Mouse (Mus musculus) limb, embryonic 10.5 days (tissue): ENCODE measurements around the gene Lmx1a. TPM values are rescaled to one million over a fixed set of nuclear protein-coding genes. Genes with fewer than 3 reads are reported as not detected.
A peak's percentile ranks its signal among the peaks of the same experiment; 100 is the strongest.

Source experiments
- DNase-seq: peaks from one replicate; pipeline ENCODE4 v3.0.0-alpha.2; 2017; ENCODE audit warnings: low spot score
- H3K27ac ChIP-seq: fragments of 300-500 bp; sonication (generic); 2 replicates; pipeline ENCODE4 v1.5.1; 2016; ENCODE audit warnings: mild to moderate bottlenecking
- H3K27me3 ChIP-seq: fragments of 300-500 bp; sonication (generic); 2 replicates; pipeline ENCODE4 v1.6.1; 2016; ENCODE audit warnings: low read depth, mild to moderate bottlenecking; ENCODE audit not compliant: poor library complexity, severe bottlenecking
- H3K36me3 ChIP-seq: fragments of 300-500 bp; sonication (generic); 2 replicates; pipeline ENCODE4 v1.6.1; 2016; ENCODE audit warnings: mild to moderate bottlenecking, moderate library complexity
- H3K4me1 ChIP-seq: fragments of 300-500 bp; sonication (generic); 2 replicates; pipeline ENCODE4 v1.6.1; 2016
- H3K4me3 ChIP-seq: fragments of 300-500 bp; sonication (generic); 2 replicates; pipeline ENCODE4 v1.5.1; 2016; ENCODE audit warnings: mild to moderate bottlenecking, moderate library complexity
- H3K9me3 ChIP-seq: fragments of 300-500 bp; sonication (generic); replicated peaks from 2 replicates; pipeline ENCODE4 v1.6.1; 2016; ENCODE audit warnings: mild to moderate bottlenecking
- WGBS: fragments of 180-500 bp; shearing (Covaris S2); methylation state at CpG from one replicate; pipeline ENCODE4 v1.1.7; 2016; 5-methylcytosine and 5-hydroxymethylcytosine counted together
- polyA plus RNA-seq: library from polyadenylated mRNA; unstranded; fragments of >200 nt; fragmentation: Nextera tagmentation; extraction: Ambion mirVana; gene quantifications from 2 replicates; pipeline ENCODE4 v1.2.1, GENCODE M21; 2016

The Lmx1a gene
- polyA plus RNA-seq, 1 experiment from 2014 or later: 1.2 TPM

GRCm38 (mm10) chr1:167803351-167803981 is 114.4 kb downstream of the Lmx1a start:
- Histone ChIP-seq H3K4me3 (peak overlapping the region; percentile 60), H3K36me3 (no peaks in the 10 kb centered on the region), H3K9me3 (no peaks in the 10 kb centered on the region), H3K27me3 (peaks cover 65% of the 10 kb centered on the region), H3K27ac (peak overlapping the region; percentile 71), H3K4me1 (peaks cover 30% of the 10 kb centered on the region)
- DNase-seq: no peak
- 10% methylated on average over 10 of the region's 10 CpGs for WGBS

DNA sequence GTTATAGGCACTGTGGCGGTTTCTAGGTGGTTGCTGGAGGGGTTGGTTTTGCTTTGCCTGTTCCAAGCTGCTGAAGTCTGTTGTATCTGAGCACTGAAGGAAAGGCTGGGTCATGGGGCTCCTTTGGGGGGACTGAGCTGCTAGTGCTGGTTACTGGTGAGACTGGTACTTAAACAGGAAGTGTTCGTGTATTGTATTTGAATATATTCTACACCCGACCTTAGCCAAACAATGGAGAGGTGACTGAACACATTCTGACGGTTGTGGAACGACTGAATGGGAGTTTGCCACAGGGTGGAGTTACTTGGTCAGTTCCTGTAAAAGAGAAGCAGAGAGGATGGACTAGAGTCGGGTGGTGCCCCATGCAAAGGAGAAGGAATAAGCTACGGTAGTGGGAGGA is 115.8 kb downstream of the Lmx1a start:
- Histone ChIP-seq H3K27me3 (peaks cover 64% of the 10 kb centered on the region), H3K4me1 (peaks cover 30% of the 10 kb centered on the region), H3K27ac (no peak overlapping the region), H3K36me3 (no peaks in the 10 kb centered on the region), H3K4me3 (no peak overlapping the region), H3K9me3 (no peaks in the 10 kb centered on the region)
- 71% methylated on average over 7 of the region's 7 CpGs for WGBS
- DNase-seq: no peak

- peaks cover 9% of the 10 kb centered on the region for H3K4me1 ChIP-seq
- H3K27ac ChIP-seq: no peak overlapping the region
- no peak overlapping the region for H3K4me3 ChIP-seq
- H3K27me3 ChIP-seq: peaks cover 6% of the 10 kb centered on the region
- 88% methylated on average over 4 of the region's 4 CpGs for WGBS
- no peaks in the 10 kb centered on the region for H3K9me3 ChIP-seq
- no peaks in the 10 kb centered on the region for H3K36me3 ChIP-seq
- DNase-seq: no peak
Measured at GRCm38 (mm10) chr1:167811141-167811540, 122.1 kb downstream of the Lmx1a start.

GRCm38 (mm10) chr1:167815166-167815565 is 126.1 kb downstream of the Lmx1a start:
- H3K4me1 ChIP-seq: peaks cover 12% of the 10 kb centered on the region
- no peaks in the 10 kb centered on the region for H3K27me3 ChIP-seq
- no peaks in the 10 kb centered on the region for H3K36me3 ChIP-seq
- no peak for DNase-seq
- no peak overlapping the region for H3K27ac ChIP-seq
- H3K4me3 ChIP-seq: no peak overlapping the region
- WGBS: 86% methylated on average over 4 of the region's 4 CpGs
- H3K9me3 ChIP-seq: no peaks in the 10 kb centered on the region

GRCm38 (mm10) chr1:167817028-167817427 is 128.0 kb downstream of the Lmx1a start:
- H3K9me3 ChIP-seq: no peaks in the 10 kb centered on the region
- no peaks in the 10 kb centered on the region for H3K36me3 ChIP-seq
- H3K4me3 ChIP-seq: no peak overlapping the region
- H3K4me1 ChIP-seq: peaks cover 28% of the 10 kb centered on the region
- 74% methylated on average over 6 of the region's 6 CpGs for WGBS
- DNase-seq: no peak
- no peaks in the 10 kb centered on the region for H3K27me3 ChIP-seq
- H3K27ac ChIP-seq: no peak overlapping the region

DNA sequence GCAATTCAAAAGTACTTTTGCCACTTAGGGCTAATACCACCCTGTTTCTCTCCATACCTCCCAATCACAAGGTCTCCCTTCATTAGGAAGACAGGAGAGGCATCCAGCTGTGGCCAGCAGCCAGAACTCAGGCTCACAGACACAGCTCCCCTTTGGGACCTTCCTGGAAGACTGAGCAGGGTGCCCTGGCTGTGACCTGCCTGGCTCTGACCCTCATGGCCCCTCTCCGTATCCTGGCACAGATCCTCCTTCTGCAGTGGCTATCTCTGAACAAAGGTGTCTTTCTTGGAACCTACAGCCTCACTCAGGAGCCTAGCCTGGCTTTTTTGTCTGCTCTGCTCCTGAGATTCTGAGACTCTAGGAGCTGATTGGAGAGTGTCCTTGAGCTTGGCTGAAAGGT is 128.6 kb downstream of the Lmx1a start:
- Histone ChIP-seq H3K36me3 (no peaks in the 10 kb centered on the region), H3K27me3 (no peaks in the 10 kb centered on the region), H3K27ac (peak overlapping the region; percentile 56), H3K9me3 (no peaks in the 10 kb centered on the region), H3K4me1 (peaks cover 31% of the 10 kb centered on the region), H3K4me3 (no peak overlapping the region)
- DNase-seq: no peak
- WGBS: 27% methylated on average over 1 of the region's 1 CpGs

DNA sequence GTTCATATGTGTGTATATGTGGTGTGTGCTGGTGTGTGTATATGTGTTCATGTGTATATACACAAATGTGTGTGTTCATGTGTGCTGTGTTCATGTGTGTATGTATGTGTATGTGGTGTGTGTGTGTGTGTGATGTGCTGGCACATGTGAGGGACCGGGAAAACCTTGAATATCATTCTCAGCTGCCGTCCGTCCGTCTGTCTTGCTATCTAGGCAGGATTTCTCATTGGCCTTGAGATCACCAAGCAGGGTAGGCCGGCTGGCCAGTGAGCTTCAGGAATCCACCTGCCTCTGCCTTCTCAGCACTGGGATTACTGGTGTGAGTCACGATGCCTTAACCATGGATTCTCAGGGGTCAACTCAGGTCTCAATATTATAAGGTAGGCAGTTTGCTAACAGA is 131.0 kb downstream of the Lmx1a start:
- H3K36me3 ChIP-seq: no peaks in the 10 kb centered on the region
- no peaks in the 10 kb centered on the region for H3K9me3 ChIP-seq
- no peak for DNase-seq
- H3K27me3 ChIP-seq: no peaks in the 10 kb centered on the region
- H3K4me3 ChIP-seq: no peak overlapping the region
- H3K4me1 ChIP-seq: peaks cover 31% of the 10 kb centered on the region
- 91% methylated on average over 6 of the region's 6 CpGs for WGBS
- no peak overlapping the region for H3K27ac ChIP-seq

- peaks cover 31% of the 10 kb centered on the region for H3K4me1 ChIP-seq
- H3K9me3 ChIP-seq: no peaks in the 10 kb centered on the region
- WGBS: 11% methylated on average over 1 of the region's 1 CpGs
- H3K27me3 ChIP-seq: no peaks in the 10 kb centered on the region
- no peak for DNase-seq
- no peak overlapping the region for H3K27ac ChIP-seq
- H3K4me3 ChIP-seq: no peak overlapping the region
- no peaks in the 10 kb centered on the region for H3K36me3 ChIP-seq
Measured at GRCm38 (mm10) chr1:167821125-167821524, 132.1 kb downstream of the Lmx1a start.

DNA sequence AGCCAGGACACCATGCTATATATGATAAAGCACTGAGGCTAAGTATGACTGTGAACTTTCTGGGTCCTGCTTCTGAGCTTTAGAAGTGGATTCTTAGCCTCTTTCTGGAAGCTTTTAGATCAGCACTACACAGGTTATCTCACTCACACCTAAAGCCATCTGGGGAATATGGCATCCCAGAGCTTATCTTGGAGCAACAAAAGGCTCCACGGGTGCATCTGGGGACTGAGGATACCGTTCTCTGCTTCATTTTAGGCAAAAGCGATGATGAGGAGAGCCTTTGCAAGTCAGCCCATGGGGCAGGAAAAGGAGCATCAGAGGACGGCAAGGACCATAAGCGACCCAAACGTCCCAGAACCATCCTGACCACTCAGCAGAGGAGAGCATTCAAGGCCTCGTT is 141.3 kb downstream of the Lmx1a start:
- 83% methylated on average over 7 of the region's 7 CpGs for WGBS
- H3K4me3 ChIP-seq: no peak overlapping the region
- H3K27ac ChIP-seq: no peak overlapping the region
- no peaks in the 10 kb centered on the region for H3K36me3 ChIP-seq
- DNase-seq: no peak
- H3K27me3 ChIP-seq: no peaks in the 10 kb centered on the region
- no peaks in the 10 kb centered on the region for H3K4me1 ChIP-seq
- H3K9me3 ChIP-seq: no peaks in the 10 kb centered on the region

- Histone ChIP-seq H3K4me1 (no peaks in the 10 kb centered on the region), H3K4me3 (no peak overlapping the region), H3K36me3 (no peaks in the 10 kb centered on the region), H3K9me3 (no peaks in the 10 kb centered on the region), H3K27me3 (no peaks in the 10 kb centered on the region), H3K27ac (no peak overlapping the region)
- WGBS: 87% methylated on average over 3 of the region's 3 CpGs
- no peak for DNase-seq
Measured at GRCm38 (mm10) chr1:167831601-167832000, 142.6 kb downstream of the Lmx1a start.

GRCm38 (mm10) chr1:167854801-167855200 is 165.8 kb downstream of the Lmx1a start:
- Histone ChIP-seq H3K27me3 (no peaks in the 10 kb centered on the region), H3K4me3 (no peak overlapping the region), H3K4me1 (no peaks in the 10 kb centered on the region), H3K36me3 (no peaks in the 10 kb centered on the region), H3K27ac (no peak overlapping the region), H3K9me3 (no peaks in the 10 kb centered on the region)
- 72% methylated on average over 4 of the region's 4 CpGs for WGBS
- DNase-seq: no peak

- no peaks in the 10 kb centered on the region for H3K27me3 ChIP-seq
- no peaks in the 10 kb centered on the region for H3K9me3 ChIP-seq
- WGBS: 60% methylated on average over 1 of the region's 1 CpGs
- H3K27ac ChIP-seq: no peak overlapping the region
- DNase-seq: no peak
- no peak overlapping the region for H3K4me3 ChIP-seq
- H3K36me3 ChIP-seq: no peaks in the 10 kb centered on the region
- no peaks in the 10 kb centered on the region for H3K4me1 ChIP-seq
Measured at GRCm38 (mm10) chr1:167872028-167872427, 183.0 kb downstream of the Lmx1a start.

- WGBS: 76% methylated on average over 3 of the region's 3 CpGs
Measured at GRCm38 (mm10) chr1:167874099-167874498, 185.1 kb downstream of the Lmx1a start.

GRCm38 (mm10) chr1:167877931-167878330 is 188.9 kb downstream of the Lmx1a start:
- no peak overlapping the region; the same call in 1 of the 2 replicates for H3K27ac ChIP-seq
- no peak for DNase-seq

More at GRCm38 (mm10) chr1:167874099-167874498, 185.1 kb downstream of the Lmx1a start:
- no peaks in the 10 kb centered on the region for H3K36me3 ChIP-seq
- DNase-seq: no peak
- no peak overlapping the region for H3K27ac ChIP-seq
- no peaks in the 10 kb centered on the region for H3K27me3 ChIP-seq
- H3K4me1 ChIP-seq: no peaks in the 10 kb centered on the region
- H3K9me3 ChIP-seq: no peaks in the 10 kb centered on the region
- H3K4me3 ChIP-seq: no peak overlapping the region

More at GRCm38 (mm10) chr1:167877931-167878330, 188.9 kb downstream of the Lmx1a start:
- Histone ChIP-seq H3K9me3 (no peaks in the 10 kb centered on the region), H3K4me3 (no peak overlapping the region), H3K27me3 (no peaks in the 10 kb centered on the region), H3K4me1 (no peaks in the 10 kb centered on the region), H3K36me3 (no peaks in the 10 kb centered on the region)
- 71% methylated on average over 4 of the region's 4 CpGs for WGBS
